Mouse (Mus musculus) thymus, postnatal 25 days (tissue): Measurements from ENCODE around the gene Cd300lb.

ENCODE experiments used
- DNase-seq: peaks from one replicate; pipeline ENCODE4 v3.0.0; 2022

The Cd300lb gene

DNA sequence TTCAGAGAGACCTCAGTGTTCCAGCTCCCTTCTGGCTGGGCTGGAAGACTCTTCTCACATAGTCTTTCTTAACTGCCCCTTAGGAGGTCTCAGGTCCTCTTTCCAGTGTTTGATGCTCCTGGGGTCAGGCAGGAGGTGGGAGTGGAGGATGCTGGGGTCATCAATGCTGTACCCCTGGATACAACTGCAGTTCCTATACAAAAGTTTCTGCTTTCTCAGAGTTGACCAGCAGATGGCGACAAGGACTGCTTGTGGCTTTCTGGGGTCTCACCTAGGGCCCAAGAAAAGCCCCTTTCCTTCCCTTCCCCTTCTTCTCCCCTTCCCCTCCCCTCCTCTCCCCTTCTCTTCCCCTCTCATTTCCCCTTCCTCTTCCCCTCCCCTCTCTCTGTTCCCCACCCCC, 53.6 kb downstream of the Cd300lb start:
- peak; percentile 46 for DNase-seq

DNA sequence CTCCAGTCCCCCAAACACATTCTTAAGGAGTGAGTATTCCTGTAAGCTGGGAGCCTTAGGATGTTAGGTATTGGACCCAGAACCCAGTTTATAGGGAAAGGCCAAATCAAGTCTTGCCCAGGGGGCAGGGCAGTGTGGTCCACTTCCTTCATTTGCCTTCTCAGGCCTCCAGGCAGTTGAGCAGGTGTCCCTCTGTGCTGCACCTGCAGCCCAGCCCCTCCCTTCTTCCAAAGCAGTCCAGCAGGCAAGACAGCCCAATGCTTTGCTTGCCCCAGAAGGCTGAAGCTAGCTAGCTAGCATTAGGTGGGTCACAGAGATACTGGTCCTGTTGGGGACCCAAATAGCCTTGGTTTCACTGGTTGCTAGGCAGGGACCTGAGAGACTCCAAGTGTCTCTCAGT, 54.0 kb downstream of the Cd300lb start:
- DNase-seq = no peak

DNA sequence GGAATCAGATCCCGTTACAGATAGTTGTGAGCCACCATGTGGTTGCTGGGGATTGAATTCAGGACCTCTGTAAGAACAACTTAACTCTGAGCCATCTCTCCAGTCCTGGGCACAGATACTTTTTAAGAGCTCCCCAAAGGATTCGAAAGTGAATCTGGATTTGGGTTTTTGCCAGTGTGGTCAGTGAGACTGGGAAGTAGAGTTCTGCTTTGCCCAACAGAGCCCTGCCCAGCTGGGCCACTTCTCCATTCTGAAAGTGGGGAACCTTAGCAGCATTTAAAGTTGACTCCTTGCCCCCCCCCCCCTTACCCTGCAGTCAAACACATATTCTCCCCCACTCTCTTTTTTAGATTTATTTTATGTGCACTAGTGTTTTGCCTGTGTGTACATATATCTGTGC, 54.5 kb downstream of the Cd300lb start:
- DNase-seq = no peak

DNA sequence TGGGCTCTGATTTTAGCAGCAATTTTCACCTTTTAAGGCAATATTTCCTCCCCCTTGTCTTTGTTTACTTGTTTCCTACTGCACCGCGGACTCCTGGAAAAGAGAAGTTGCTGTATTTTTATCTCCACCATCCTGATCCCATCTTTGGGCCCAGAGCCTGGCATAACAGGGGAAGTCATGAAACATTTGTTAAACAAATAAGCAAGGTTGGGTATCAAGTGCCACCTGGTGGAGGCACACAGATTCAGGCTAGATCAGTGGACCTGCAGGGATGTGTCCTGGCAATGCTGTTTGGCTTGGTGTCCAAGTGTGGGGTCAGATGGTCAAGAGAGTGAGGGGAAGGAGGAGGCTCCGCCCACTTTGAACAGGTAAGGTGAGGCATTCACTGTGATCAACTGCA, 57.0 kb downstream of the Cd300lb start:
- peak; percentile 44 for DNase-seq

DNA sequence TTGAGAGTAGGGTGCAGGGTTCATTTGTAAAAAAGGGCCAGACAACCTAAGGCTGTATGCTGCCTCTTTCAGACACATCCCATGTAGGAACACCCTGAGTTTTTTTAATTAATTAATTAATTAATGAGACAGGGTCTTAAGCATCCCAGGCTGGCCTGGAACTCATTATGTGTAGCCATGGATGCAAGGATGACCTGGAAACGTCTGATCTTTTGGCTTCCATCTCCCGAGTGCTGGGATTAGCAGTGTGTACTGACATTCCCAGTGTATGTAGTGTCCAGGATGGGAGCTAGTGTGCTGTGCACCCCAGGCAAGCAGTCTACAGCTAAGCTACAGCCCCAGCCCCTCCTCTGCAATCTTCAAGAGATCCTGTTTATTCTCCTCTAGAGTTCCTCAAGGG, 57.6 kb downstream of the Cd300lb start:
- no peak for DNase-seq

DNA sequence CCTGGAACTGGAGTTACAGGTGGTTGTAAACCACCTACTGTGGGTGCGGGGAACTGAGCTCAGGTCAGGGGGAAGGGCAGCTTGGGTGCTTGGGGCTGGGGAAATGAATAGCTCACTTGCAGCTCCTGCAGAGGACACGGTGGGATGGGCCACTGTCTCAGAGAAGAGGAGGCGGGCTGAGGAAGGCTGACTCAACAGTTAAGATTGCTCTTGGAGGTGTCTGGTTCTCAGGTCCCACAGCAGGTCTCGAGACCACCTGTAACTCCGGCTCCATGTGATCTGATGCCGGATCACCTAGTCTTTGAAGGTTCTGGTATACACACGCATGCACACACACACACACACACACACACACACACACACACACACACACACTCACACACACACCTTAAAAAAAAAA, 58.0 kb downstream of the Cd300lb start:
- DNase-seq = peak; percentile 36

DNA sequence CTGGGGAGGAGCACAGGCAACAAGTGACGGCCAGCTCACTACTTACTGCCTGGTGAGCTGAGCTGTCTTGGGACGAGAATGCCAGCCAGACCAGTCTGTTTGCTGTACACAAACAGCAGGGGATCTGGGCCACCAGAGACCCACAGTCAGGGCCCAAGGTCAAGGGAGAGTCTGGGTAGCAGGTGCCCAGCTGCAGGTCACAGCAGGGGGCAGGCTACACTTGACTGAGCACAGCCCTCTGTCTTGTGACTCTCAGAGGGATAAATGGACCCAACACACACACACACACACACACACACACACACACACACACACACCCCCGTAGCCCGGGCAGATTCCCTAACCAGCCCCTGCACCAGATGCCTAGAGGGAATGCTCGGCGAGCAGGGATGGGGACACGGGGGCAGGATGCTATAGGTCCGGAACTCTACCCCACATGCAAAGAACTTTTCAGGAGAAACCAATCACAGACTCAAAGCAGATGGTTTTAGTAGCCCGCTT, 58.8 kb downstream of the Cd300lb start:
- DNase-seq = no peak

DNA sequence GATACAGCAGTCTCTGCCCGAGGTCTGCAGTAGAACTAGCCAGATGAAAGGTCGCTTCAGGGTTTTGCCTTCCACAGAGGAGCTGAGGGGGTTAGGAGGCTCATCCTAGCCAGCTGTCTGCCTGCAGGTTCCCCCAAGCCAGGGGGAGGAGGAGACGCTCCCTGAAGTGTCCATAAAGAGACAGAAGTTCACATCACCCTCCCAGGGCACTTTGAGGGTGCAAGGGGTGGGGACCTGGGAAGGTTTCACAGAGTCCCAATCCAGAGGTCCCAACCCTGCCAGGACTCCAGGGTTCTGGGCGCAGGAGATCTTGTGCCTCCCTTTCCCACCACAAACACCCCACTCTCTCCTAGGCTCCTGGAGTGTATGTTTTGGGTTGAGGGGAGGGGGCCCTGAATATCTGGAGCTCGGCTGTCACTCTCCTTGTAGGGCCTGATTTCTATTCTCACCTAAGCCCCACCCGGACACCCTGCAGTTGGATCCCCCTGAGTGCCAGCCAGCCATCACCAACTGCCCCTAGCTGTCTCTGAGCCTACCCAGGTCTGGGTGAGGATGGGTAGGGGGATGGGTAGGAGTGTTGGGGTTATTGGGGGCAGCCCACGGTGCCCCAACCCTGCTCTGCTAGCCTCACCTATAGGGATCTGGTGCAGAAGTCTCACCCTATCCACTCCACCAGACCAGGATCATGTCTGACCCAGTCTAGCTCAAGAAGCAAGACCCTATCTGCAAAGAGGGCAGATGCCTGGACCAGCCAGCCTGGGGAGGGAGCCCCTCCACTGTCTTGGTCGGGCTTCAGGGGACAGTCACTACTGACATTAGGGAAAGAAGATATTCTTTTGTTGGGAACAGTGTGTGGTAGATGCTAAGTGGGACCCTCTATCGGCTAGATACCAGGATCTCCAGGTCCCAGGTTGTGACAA, 59.7 kb downstream of the Cd300lb start:
- no peak for DNase-seq

DNA sequence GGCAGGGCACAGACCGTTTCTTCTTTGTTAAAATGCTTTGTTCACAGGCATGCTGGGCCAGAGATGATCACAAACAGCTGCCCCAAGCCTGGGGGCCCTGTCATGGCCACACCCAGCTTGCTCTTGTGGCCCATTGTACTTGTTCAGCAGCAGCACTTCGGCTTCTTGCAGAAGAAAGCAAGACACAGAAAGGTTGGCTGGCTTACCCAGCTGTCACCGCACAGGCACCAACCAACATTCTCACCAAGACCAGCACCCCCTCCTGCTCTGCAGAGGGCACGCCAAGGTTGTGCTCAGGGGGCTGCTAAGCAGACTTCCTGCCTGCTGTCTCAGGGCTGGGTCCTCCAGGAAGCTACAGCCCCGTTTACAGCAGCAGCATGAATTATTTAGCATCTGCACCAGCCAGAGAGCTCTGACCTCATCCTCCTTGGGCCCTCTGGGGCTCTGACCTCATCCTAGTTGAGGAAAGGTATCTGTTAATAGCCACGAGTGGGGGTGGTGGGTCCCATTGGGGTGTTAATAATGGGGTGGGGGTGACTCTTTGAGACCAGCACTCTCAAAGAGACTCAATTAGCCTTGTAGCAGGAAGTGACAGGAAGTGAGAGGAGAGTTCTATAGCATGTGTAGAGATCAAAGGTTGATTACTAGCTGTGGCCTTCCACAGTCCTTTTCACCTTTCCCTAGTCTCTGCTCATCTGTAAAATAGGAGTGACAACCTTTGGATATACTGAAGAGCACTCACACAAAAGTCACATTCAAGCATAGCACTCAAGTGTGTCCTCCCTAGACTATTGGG, 61.0 kb downstream of the Cd300lb start:
- DNase-seq = peak; percentile 70
